Mouse (Mus musculus) frontal cortex, adult (tissue): Measurements from ENCODE around the gene Ddx23.
A peak's percentile ranks its signal among the peaks of the same experiment; 100 is the strongest.

ENCODE experiments used
- ATAC-seq: cut with Nextera tagmentation; 2 replicates; pipeline ENCODE4 v1.9.2; 2017; ENCODE audit warnings: mild to moderate bottlenecking, moderate library complexity, mixed read lengths; ENCODE audit not compliant: low TSS enrichment

Ddx23 gene

DNA sequence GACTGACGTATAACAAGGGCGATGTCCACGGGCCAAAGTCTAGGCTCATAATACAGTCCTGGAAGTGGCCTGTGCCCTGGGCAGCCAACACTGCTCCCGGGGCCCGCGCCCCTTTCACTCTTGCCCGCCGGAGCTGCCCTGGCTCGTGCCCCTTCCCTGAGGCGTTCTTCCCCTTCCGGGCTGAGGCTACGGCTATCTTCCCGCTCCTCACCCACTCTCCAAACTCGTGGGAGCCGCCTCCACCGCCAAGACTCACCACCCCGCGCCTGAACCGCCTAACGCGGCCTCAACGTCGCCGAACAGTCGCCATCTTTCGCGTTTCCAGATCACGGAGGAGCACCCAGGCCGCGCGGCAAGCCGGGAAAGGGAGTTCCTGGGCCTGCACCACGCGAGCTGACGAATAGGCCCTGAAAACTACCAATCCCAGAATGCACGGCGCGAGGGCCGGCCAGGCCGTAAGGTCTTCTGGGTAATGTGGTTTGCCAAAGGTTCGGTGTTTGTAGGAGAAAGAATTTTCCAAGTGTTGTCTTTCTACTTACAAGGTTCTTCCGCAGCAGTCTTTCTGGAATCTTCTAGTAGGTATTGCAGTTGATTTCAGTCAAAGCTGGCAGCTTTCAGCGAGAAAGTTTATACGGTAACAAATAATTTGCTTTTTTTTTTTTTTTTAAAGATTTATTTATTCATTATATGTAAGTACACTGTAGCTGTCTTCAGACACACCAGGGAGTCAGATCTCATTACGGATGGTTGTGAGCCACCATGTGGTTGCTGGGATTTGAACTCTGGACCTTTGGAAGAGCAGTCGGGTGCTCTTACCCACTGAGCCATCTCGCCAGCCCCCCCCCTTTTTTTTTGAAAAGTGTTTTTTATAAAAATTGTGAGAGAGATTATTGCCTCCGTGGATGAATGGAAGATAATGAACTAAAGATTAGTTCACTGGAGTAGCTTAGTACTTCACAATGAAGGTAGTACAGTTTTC, at the start of gene Ddx23:
Ddx23 (minus strand) TSS at position 328 of the 979 bp plus-strand sequence.
- ATAC-seq: peak; percentile 96

DNA sequence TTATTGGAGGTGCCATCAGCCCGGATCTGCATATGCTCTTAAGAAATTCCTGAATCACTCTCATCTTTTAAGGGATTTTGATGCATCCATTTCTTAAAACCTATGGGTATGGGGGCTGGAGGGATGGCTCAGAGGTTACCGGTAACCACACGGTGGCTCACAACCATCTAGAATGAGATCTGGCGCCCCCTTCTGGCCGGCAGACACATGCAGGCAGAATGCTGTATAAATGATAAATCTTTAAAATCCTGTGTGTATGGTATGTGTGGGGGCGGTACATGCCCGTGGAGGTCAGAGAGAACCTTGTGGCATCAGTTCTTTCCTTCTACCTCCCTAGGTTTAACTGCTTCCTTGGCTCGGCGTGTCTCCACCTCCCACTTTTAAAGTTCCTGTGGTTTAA, 47.7 kb upstream of the Ddx23 start:
- peak; percentile 46; the same call in 1 of the 2 replicates for ATAC-seq

DNA sequence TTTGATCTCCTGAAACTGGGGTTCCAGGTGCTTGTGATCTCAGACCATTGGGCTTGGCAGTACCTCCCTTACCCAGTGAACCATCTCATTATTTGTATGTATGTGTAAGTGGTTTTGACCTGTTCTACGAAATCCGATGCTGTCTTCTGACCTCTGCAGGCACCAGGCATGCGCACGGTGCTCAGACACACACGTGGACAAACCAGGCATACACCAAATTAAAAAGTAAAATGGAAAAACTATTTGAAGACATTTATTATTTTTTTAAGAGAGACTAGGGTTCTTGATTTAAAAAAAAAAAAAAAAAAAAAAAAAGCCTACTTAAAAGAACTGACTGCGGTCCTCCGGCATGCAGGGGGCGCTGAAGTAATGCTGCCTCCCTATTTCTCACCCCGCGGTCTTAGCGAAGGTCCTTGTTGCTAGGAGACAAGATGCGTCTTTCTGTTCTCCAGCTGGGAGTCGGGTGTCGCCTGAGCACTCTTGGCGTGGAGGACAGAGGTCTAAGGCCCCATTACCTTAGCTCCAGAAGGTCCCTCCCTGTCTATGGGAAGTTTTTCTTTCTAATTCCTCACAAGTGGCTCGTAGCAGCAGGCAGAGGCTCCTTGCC, 45.2 kb upstream of the Ddx23 start, which contains the start of gene Ccdc65:
Ccdc65 (plus strand) TSS at position 442 of the 607 bp plus-strand sequence.
- ATAC-seq: peak; percentile 93

DNA sequence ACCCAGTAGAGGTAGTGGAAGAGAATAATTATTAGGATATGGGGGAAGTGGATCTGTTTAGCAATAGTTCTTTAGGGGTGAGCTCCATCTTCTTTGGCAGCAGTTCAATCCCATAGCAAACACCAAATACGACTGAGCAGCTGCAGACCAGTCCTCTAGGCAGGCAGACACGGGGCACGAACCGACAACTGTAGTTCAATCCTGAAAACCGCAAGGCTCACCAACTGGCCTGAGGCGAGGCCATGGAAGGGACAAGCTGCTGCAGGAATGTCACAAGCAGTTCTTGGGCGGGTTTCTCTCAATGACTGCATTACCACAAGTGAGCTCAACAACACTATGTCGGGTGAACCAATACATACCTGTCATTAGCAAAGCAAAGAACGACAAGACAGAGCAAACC, 41.6 kb upstream of the Ddx23 start:
- no peak for ATAC-seq

DNA sequence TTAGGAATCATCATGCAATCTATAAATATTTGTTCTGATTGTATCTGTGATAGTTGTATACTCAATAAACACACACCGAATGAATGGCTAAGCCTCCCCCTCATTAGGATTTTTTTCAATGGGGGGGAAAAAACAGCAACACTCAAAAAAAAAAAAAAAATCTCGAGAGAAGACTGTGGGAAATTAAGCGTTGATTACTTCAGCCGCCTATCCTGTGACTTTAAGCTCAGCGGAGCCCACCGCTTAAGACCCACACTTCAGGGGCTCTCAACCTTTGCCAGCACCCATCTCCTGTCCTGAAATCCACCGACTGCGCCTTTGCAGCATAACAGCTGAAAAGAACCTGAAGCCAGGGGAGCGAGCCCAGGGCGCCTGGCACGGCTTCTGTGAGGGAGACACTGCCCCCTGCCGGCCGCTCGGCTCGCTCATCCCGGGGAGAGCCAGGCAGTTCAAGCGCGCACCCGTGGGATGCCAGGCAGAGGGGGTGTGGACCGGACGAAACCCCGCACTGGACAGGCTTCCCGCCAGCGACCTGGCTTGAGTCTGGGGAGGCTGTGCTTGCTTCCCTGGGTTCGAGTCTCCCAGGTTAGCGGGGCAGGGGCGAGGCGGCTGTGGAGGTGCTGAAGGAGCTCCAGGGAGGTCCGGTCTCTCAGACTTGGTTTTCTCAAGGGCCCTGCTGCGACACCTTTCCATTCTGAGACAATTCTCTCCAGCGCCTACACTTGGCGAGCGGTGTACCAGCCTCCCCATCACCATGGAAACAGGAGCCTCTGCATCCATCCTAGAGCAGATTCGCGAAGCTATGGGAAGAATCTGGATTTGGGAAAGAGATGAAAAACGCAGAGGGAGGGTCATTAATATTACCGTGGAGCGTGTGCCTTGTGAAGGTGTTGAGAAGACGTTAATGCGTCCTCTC, 36.8 kb upstream of the Ddx23 start:
- ATAC-seq: peak; percentile 96

DNA sequence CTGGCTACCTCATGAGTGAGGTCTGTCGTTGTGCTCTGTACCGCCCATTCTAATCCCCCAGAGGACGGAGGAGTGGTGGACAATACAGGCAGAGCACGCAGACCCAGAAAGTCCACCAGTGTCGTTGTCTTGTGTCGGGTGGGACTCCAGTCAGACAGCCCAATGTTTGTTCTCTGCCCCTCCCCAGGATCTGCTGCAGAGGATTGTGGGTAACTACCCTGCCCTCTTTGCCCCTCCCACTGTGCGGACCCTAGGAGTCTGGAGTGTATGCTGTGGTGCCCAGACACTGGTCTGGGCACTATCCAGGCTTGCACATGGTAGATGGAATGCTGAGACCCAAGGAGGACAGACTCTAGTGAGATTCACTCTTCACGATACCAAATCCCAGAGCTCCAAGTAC, 33.5 kb upstream of the Ddx23 start:
- ATAC-seq: no peak

DNA sequence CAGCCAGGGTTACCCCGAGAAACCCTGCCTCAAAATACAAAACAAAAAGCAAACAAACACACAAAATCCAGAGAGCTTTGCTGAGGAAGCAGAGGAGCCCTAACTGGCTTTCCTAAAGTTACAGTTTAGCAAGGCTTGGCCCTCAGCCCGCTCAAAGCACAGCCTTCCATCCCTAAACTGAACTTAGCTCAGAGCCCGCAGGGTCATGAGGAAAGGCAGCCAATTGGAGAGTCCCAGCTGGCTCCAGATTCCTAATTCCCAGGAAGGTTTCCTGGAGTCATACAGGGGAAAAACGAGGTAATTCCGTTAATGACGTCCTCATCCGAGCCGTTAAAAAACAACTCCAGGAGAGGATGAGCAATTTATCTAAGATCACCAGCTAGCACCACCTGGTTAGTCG, 33.0 kb upstream of the Ddx23 start:
- ATAC-seq: no peak

DNA sequence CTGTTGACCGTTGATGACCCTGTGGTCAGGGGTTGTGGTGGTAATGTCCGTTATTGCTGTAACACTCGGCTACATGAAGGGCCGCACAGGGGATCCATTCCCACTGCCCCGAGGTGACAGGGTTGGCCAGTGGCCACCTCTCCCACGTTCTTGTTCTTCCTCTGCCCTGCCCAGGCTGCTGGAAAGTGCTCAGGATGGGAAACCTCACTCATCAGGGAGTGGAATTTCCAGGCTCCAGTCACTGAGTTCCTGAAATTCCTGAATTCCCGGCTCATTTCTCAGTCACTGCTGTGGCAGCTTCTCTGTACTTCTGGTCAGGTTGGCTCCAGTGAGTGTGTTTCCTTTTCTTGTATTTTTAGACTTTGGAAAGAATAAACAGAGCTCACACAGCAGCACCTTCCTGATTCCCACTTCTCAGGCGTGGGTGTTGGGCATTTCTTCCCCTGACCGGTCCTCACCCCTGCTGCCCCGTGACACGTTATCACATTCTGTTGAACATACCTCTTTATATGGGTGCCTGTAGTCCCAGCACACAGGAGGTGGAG, 29.5 kb upstream of the Ddx23 start:
- ATAC-seq: no peak

DNA sequence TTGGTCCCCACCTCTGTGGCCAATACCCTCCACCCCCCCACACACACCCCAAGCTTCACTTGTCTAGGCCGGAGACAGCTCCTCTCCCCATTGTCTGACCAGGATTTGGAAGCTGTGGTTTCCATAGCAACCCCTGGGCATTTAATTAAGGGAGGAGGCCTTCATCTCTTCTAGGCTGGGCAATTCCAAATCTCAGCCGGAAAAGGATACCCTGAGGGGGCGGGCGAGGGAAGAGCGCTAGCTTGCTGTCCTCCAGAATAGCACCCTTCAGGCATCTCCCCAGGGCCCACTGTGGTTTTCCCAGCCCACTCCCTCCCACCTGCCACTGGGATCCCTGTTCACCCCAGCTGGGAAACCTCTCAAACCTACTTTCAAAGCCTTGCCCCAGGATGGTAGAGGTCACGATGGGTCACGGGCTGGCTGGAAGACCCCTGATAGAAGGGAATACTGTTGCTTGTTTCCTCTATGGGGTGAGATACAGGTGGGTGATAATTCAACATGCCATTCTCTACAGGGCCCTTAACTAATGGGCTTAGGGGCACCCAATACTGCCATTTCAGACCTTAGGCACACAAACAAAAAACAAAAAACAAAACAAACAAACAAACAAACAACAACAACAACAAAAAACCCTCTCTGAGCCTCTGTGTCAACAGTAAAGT, 28.9 kb upstream of the Ddx23 start:
- ATAC-seq: peak; percentile 42; the same call in 1 of the 2 replicates

DNA sequence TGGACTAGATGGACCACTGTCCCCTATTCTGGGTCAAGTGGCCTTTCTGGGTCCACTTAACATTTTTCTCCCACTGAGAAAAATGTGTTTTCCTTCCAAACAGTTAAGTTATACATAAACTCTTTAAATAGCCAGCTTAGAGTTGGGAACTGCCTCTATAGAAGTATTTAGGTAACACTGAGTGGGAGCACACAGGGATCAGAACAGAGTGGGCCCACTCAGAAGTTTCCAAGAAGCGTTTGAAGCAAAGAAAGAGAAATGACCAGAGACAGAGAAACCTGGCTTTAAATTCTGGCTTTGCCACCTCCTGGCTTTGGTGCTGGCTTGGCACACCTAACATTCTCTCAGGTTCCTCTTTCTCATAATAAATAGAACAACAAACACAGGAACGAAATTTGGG, 27.0 kb upstream of the Ddx23 start:
- peak; percentile 79; the same call in 1 of the 2 replicates for ATAC-seq

DNA sequence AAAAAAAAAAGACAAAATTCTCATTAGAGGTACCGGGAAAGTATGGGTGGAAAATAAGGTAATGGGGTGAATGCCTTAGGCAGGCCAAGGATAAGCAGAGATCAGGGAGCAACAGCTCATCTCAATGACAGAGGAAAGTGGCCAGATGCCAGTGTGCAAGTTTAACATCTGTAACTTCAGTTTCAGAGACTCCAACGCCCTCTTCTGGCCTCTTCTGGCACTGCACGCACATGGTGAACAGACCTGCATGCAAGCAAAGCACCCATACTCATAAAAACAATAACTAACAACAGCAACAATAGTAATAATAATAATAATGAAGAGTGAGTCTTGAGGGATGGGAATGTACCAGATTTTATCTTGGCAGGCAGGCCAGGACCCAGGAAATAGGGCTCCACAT, 23.2 kb upstream of the Ddx23 start:
- no peak for ATAC-seq

DNA sequence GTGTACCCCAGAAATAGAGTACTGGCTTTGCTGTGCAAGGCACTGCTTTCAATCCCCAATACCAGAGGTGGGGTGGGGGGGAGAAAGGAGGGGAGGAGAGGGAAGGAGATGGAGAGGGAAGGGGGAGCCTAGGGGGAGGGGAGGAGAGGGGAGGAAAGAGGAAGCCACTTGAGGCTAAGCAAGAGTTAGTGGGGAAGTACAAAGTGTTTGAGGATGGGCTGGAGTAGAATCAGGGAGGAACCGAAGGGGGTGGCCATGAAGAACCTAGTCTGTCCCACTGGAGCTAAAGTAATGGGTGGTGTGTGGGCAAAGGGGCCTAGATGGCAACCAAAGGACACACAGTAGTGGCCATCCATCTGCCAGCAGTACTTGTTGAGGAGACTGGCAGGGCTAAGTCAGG, 21.1 kb upstream of the Ddx23 start:
- ATAC-seq: no peak

DNA sequence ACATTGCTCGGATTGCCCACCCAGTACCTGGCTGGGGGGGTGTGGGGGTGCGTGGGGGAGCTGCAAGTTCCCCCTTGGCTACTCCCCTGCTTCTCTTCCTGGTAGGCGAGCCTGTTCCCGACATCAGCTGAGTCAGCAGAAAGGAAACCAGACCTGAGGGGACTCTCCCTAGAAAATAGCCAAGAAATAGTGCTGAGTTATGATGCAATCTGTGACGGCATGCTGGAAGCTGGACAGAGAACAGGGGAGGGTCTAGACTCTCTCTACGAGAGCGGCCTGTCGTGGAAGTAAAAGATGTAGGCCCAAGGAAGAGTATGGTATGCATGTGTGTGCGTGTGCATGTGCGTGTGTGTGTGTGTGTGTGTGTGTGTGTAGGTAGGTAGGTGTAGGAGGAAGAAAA, 20.5 kb upstream of the Ddx23 start:
- no peak for ATAC-seq

DNA sequence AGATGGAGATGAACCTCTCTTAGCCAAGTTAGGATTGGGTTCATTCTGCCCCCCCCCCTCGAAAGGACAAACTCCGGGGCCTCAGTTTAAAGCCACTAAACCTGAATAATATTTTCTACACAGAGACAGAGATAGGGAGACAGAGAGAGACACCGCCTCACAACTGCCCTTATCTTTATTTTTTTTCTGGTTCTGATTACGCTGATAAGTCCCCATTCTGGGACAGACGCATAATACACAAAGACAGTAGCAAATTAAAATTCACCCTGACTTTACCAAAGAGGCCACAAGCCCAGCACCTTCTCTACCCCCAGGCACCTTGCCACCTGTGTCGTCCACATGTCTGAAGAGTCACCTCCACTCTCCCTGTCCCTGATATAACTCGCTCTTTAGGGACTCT, 18.9 kb upstream of the Ddx23 start:
- ATAC-seq: no peak

DNA sequence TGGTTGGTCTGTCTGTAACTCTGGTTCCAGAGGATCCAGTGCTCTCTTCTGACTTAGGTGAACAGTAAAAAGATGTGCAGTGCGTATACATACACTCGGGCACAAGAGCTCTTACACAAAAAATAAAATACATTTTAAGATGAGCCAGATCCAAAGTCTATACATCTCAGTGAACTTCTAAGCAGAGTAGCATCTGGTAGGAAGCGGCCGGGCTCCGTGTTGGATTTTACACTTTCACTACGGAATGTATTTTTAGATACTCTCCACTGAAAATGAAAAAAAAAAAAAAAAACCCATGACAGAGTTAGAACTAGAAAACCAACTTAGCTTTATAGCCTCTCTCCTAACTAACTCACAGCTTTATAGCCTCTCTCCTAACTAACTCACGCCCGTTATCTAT, 18.0 kb upstream of the Ddx23 start:
- peak; percentile 24; the same call in 1 of the 2 replicates for ATAC-seq

DNA sequence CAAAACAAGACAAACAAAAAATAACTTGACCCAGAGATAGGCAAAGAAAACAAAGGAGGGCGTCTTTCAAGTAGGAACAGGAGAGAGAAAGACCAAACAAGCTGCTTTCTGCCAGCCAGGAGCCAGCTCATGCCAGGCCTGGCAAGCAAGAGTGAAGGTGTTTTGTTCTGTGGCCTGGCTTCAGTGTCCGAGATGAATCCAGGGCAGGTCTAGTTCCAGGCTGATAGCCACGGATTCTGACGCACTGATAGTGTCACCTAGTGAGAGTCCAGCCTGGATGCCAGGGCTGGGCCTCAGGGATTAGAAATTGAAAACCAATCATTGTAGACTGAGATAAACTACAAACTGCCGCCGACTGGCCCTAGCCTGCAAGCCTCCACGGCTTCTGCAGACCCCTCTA, 15.3 kb upstream of the Ddx23 start:
- no peak for ATAC-seq

DNA sequence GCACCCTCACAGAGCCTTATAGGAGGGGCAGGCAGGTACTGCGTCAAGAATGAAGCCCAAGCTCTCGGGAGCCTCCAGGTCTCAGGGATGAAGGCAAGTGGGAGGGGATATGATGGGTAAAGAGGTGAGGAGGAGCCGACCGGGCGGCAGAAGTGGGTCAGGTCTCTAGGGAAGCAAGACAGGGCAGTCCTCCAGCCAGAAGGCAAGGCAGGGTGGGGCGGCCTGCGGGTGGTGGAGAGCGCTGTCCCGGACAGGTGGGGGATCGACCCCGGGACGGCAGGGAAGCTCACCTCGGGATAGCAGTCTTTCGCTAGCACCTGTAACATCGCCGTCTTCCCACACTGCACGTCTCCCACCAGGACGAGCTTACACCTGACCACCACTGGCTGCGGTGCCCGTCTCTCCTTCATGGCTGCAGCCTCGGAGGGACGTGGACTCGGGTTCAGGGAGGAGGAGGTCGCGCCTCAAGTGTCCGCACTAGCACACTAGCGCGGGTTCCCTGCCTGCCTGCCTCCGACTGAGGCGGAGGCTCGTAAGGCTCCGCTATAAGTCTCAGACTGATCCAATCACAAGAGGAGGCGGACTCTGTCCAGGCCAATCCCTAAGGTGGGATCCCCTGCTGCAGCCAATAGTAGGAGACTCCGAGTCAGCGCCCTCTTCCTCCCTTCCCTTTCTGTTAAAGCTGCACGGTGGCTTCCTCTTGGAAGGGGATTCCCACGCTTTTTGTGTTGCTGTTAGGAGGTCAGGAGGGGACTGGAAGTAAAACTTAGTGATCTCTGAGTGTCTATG, 14.4 kb upstream of the Ddx23 start, which contains the start of gene Rnd1:
Rnd1 (minus strand) TSS at position 522 of the 789 bp plus-strand sequence.
- ATAC-seq: peak; percentile 89

DNA sequence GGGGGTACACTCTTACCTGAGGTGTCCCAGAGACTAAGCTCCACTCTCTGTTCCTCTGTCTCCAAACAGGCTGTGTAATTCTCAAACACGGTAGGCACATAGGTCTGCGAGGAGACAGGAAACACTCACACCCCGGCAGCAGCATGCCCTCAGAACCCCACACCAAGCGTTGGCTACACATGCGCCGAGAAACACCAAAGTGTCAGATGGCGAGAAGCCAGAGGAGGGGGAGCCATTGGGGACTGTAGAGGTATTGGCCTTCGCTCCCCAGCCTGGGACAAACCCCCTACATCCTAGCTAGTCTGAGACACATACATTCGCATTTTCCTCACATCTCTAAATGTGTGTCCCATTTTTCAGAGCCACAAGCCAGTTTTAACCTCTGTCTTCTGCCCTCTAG, 13.8 kb upstream of the Ddx23 start:
- ATAC-seq: no peak

DNA sequence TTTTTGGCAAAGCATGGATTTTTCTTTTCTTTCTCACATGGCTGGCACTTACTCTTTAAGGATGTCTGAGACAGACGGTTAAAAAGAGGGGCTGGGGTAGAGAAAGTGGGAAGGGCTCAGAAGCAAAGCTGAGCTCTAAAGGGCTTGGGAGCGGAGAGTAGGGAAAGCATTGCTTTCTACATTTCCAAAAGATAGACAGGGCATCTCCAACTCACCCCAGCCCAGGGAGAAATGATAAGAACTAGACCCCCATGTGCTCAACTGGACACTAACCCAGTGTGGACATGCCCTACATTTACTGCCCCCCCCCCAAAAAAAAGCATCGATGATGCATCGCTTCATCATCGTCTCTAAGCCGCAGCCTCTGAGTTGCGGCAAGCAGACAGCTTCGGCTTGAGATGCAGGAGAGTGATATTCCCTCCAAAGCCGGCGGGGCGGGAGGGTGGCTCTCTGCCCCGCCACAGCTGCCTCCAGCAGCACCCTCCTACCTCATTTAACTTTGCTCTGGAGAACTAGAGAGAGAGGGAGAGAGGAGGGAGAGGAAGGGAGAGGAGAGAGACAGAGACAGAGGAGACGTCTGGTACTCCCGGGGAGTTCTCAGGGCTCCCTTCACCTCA, 13.0 kb upstream of the Ddx23 start:
- ATAC-seq: peak; percentile 42
